Mouse (Mus musculus) regulatory T cell (primary cell): ENCODE measurements around the gene Nup88.

ENCODE experiments used
- in situ Hi-C: fragments of 300-600 bp; cut with MboI, MseI; formaldehyde crosslinking; loops from one replicate; pipeline ENCODE4 v1.15.1; 2025; ENCODE audit warnings: high pct_unique_total_duplicates

Nup88 gene

DNA sequence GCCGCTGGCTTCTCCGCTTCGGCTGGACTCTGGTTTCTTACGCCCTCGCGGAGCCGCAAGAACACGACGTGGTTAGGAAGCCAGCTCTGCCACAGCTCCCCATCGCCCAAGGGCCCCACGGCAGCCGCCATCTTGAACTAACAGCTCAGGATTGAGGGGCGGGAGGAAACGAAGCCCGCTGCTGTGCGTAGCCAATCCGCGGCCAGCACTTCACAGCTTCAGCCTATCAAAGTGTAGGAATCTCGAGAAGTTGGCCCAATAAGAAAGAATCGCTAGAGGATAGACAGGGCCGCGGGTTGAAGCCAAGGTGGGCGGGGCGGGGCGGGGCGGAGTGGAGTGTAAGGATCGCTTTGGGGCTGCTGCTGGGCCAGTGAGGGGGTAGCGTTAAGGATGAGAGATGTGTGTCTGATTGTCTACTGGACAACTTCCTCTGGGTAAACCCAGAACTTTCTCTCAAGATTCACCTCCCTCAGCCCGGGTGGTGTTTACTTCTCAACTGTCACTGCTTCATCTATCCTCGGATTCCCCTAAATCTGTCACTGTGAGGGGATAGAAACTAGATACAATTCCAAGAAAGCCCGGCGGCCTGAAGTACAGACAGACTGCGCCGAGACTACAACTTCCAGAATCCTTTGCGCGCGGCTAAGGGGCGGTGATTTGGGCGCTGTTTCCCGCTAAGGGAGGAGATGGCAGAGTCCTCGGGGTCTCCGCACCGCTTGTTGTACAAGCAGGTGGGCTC lies at the start of gene Nup88, which contains the start of gene Rpain:
Gene Nup88 (minus strand): TSS at position 153 of the 739 bp plus-strand sequence.
Gene Rpain (plus strand): TSS at position 393 of the 739 bp plus-strand sequence.
- in situ Hi-C loops = no loop called here

DNA sequence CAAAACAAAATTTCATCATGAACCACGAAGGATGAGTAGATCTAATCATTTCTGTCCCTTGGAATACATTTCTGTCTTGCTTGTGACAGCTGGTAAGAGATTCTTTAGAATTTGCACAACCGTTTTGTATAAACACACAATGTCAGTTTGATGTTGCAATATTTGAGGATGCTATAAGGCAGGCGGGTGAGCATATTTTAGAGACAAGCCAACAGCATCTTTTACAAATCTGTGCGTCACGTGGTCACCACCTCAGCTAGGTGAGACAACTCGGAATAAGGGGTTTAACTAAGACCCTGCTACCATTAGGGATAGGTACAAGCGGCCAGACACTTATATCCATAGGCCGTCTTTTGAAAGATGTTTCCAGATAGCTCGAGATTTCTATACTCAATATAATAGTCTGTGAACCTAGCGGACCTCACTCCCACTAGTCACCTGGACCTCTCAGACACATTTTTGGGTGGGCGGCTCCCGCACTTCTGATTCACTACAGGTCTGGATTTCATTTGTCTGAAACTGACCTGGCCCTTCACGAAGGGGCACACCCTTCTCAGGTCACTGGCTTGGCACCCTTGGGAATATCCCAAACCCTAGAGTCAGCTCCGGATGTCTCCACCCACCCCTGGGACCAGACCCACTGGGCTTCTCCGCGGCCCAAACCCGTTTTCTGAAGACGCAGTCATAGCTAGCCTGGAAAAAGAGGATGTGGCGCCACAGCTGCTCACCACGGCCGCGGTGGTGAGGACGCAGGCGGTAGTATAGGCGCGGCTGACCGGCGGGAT lies 48.8 kb upstream of the Nup88 start:
- in situ Hi-C loops = loop anchor here (25.0 kb wide), 2 partner anchors 1019 to 1419 kb away; partner anchors contain the start of genes Aipl1, Ggt6, Mybbp1a and Pimreg

DNA sequence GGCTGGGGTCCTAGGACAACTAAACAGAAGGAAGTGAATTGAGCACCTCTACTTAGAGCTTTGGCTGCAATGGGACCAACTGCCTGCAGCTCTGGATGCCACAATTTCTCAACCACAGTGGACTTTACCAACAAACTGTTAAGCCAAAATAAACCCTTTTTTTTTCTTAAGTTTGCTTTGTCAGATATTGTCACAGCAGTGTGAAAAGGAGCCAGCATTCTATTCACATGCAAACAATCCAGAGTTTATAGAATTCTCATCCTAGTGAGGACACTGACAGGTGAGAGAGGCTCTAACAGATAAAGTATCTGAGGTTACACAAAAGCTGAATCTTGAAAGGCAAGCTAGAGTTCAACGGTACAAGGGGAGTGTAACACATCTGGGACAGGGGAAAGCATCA lies 47.3 kb upstream of the Nup88 start:
- in situ Hi-C loops = loop anchor here (25.0 kb wide), 2 partner anchors 1020 to 1420 kb away; partner anchors contain the start of genes Aipl1, Ggt6, Mybbp1a and Pimreg

DNA sequence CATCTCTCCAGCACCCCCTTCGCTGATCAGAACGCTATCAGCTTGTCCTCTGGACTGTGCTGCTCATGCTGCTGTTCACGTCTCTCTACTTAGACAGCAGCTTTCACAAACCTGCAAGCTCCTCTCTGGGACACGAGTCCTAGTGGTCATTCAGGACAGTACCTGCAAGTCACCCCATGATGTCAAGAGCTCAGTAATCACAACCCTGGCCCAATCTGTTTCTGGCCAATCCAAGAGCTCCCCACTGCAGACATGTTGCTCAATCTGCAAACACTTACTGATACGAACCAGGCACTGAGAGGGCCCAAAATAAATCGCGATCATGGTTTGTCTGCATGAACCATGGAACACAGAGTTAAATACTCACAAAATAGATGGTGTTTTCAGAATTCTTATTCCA lies 43.0 kb upstream of the Nup88 start:
- in situ Hi-C loops = loop anchor here (25.0 kb wide), 2 partner anchors 1025 to 1425 kb away; partner anchors contain the start of genes Aipl1, Ggt6, Mybbp1a and Pimreg

DNA sequence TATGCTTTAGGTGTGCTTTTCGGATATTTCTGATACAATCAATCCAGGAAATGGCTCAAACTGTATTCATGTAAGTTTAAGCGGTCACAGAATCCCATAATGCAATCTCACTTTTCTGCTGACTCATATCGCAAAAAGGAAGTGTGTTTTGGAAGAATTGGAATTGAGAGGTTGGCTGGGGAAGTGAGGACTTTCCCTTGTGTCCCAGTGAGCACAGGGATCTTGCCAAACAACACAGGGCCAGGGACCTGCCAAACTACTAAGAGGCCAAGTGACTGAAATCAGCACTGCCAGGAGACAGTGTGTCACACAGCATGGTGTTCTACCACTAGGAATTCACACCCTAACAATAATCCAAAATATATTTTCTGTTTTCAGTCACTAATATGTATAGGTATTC lies 38.5 kb upstream of the Nup88 start:
- in situ Hi-C loops = loop anchor here (25.0 kb wide), 2 partner anchors 1029 to 1429 kb away; partner anchors contain the start of genes Aipl1, Ggt6, Mybbp1a and Pimreg

DNA sequence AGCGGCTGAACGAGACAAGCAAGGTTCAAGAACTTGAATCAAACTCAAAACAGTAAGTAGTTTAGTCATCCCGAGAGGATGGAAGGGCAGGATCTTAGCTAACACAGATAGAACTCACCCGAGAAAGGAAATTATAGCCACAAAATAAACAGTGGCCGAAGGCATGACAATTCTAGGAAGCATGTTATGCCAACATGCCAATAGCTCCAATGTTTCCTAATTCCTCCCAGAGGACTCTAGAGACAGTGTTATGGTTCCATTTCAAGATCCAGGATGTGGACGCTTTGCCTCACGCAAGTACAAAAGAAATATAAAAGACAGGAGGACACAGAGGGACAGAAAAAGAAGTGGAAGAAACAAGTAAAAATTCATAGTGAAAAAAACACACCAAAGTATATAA lies 38.1 kb upstream of the Nup88 start:
- in situ Hi-C loops = loop anchor here (25.0 kb wide), 2 partner anchors 1029 to 1429 kb away; partner anchors contain the start of genes Aipl1, Ggt6, Mybbp1a and Pimreg

DNA sequence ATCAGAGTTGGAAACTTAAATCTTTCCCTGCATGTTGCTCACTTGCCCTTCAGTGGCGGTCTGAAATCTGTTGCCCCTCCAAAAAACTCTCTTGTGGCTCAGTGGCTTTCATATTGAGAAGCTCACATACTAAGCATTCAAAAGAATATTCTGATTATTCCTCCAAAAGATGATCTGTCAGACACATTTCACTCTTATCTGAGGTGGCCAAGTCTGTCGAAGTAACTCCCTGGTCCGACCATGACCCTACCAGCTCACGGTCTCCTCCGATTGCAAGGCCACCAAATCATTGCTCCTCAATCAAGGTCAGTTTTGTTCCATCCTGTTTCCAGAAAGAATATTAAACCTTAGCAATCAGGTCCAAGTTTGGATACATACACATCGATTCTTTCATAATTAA lies 37.3 kb upstream of the Nup88 start:
- in situ Hi-C loops = loop anchor here (25.0 kb wide), 2 partner anchors 1030 to 1430 kb away; partner anchors contain the start of genes Aipl1, Ggt6, Mybbp1a and Pimreg

DNA sequence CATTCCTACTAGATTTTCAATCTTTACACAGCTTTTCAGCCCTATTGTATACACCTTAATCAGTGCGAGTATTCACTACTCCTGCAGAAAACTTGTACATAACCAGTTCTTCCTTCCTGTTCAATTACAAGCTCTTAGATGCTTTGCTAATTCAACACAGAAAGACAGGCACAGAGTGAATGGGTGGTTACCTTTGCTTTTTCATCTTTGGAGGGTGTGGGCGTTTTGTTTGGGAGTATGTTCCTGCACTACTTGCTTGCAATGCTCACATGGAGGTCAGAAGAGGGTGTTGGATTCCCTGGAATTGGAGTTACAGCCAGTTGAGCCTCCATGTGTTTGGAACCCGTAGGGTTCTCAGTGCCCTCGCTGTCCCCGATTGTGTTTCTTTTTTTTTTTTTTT lies 35.3 kb upstream of the Nup88 start:
- in situ Hi-C loops = loop anchor here (25.0 kb wide), 2 partner anchors 1032 to 1432 kb away; partner anchors contain the start of genes Aipl1, Ggt6, Mybbp1a and Pimreg

DNA sequence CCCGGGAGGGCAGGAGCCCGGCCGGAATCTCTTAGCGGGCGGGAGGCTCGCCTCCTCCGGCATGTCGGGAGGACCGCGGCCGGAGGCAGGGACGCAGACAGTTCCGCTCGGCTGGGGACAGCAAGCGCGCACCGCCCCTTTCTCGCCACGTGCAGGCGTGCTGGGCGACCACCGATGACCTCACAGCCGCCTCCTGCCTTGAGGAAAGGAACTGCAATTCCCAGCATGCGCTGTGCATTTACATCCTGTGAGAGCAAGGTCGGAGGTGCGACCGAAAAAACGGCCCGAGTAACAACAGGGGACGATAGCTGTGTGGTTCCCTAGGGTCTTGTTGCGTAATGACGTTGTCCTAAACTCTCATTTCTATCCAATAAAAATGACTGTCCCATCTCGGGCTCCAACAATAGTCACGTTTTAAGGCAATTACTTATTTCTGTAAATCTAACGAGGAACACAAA lies 34.6 kb upstream of the Nup88 start, which contains the start of gene Dhx33:
Gene Dhx33 (minus strand): TSS at position 122 of the 458 bp plus-strand sequence.
- in situ Hi-C loops = loop anchor here (25.0 kb wide), 2 partner anchors 1033 to 1433 kb away; partner anchors contain the start of genes Aipl1, Ggt6, Mybbp1a and Pimreg

DNA sequence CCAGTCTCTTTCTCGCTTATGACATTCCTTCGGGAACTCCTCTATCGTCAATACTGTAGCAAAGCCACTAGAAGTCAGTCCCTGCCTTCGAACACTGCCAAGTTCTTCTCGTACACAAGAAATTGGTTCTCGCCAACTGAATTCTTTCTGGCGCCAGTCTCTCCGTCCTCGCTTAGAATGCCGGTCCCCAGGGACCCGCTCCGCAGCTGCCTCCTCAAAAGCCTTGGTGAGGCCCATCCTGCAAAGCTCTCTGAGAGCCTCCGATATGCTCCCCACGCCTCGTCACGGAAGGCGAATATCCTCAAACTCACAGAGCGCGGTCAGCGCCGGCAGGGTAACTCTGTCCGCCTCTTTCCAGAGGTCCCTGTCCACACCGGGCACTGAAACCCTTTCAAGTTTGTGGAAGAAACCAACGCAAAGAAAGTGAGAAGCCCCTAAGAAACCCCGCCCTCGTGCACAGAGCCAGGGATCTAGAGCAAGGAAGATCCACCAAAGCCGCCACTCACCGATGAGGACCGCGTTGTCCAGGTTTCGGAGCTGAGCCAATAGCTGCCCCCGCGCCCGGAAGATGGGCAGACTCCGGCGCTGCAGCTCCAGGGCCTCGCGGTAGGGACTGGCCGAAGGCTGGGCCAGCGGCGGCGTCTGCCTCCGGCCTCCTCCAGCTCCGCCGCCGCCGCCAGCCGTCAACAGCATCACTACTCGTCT lies 34.0 kb upstream of the Nup88 start:
- in situ Hi-C loops = loop anchor here (25.0 kb wide), 2 partner anchors 1034 to 1434 kb away; partner anchors contain the start of genes Aipl1, Ggt6, Mybbp1a and Pimreg

DNA sequence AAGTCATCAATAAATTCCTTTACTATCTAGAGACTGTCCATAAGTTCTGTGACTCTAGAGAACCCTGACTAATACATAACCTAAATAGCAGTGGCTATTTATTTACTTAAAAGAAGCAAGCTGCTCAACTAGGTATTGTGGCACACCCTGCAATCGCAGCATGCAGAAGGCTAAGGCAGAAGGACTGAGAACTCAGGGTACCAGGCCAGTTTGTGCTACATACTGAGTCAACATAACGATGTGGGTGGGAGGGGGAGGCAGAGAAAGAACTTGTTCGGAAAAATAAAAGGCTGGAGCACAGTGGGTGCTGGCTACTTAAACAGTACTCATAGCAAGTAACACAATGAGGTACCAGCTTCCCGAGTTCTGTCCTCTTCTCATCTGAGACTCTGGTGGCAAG lies 31.4 kb upstream of the Nup88 start:
- in situ Hi-C loops = loop anchor here (25.0 kb wide), 2 partner anchors 1036 to 1436 kb away; partner anchors contain the start of genes Aipl1, Ggt6, Mybbp1a and Pimreg

DNA sequence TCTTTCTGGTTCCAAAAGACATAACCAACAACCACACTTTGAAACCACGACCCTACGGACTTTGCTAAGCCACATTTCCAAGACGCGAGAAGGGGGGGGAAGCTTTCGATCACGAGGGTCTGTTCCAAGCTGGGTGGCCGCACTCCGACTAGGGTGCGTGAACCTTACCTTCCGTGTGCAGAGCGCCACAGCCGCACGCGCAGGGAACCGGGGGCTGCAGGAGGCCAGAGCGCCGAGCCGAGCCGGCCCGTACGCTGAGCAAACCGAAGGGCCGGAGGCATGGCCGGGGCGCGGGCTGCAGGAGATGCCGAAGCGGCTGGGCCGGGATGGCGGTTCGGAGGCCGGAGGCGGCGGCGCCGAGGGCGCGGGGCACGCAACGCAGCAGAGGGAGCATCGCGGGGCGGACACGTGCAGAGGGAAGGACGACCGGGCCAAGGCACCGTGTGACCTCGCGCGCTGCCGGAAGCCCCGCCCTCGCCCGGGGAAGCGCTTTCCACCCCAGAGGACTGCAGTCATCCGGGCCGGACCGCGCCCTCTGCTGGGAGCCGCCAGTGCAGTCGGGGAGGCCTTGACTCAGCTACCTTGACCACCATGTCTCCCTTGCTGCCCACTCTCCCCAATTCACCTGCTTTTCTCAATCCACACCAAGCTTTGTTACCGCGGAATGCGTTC lies 12.9 kb upstream of the Nup88 start, which contains the start of gene C1qbp:
Gene C1qbp (minus strand): TSS at position 470 of the 672 bp plus-strand sequence.
- in situ Hi-C loops = no loop called here

DNA sequence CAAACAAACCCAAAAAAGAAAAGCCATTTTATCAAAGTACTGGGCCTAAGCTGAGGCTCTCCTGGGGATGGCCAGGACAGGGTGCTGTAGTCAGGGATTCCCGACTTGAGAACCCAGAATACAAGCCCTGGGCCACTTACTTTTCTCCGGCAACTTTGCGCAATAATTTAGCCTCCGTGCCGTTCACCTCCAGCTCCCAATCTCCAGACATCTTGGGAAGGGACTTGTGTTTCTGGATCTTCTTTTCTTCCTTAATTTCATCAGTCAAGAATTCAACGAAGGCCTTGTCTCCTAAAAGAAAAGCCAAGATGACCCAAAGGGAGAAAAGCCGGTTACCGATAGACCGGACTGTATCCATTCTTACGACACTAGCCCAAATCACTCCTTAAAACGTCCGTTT lies 12.3 kb upstream of the Nup88 start:
- in situ Hi-C loops = no loop called here

DNA sequence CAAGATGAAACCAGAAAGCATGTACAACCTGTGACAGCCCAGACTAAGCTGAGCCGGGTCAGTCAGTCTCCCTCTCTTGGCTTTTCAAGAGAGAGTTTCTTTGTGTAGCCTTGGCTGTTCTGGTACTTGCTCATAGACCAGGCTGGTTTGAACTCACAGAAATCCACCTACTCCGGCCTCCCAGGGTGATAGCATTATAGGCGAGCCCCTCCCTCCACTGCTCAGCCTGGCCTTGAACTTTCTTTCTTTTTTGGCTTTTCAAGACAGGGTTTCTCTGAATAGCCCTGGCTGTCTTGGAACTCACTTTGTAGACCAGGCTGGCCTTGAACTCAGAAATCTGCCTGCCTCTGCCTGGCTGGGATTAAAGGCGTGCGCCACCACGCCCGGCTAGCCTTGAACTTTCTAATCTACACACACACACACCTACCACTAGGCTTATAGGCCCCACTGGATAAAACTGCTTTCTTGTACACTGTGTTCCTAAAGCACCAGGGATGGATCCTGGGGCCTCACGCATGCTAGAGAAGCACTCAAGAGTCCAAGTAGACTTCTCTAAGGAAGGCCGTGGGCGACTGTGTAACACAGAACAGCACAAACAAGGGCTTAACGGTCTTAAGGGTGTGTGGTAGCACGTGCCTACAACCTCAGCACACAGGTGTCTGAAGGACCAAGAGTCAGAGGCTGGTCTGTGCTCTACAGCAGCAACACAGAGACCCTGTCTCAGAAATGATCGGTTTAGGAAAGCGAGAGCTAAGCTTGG lies 11.2 kb upstream of the Nup88 start:
- in situ Hi-C loops = no loop called here

DNA sequence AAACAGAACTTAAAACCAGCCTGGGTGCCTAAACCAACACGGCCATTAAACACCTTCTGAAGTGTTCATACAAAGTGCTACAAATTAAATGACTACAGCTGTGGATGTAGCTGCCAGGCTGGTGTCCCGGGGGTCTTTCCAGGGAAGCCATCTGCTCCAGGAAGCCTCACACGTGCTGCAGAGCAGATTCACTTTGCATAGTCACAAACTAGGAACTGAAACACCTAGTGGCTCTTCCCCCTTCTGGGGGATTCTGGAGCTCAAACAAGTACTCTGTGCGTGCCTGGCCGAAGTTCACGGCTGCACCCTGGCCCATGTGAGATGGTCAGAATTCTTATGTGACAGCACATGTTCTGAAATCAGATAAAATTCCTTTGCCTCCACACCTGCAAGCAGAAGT lies 10.5 kb upstream of the Nup88 start:
- in situ Hi-C loops = no loop called here

DNA sequence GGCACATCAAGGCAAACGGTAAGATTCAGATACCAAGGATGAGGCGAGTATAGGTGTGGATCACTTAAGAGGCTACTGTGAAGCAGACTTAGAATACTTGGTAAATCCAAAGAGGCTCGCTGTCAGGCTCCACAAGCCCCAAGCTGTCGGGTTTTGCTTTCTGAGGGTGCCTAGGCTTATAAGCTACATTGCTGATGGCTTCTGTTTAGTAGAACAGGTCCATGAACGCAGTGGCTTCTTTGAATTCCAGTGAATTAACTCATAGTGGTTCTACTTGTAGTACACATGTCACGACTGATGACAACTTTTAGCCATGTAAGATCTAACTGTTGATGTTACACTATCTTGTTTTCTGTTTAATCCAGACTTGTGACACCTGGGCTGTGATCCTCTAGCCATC lies 7.5 kb upstream of the Nup88 start:
- in situ Hi-C loops = no loop called here

DNA sequence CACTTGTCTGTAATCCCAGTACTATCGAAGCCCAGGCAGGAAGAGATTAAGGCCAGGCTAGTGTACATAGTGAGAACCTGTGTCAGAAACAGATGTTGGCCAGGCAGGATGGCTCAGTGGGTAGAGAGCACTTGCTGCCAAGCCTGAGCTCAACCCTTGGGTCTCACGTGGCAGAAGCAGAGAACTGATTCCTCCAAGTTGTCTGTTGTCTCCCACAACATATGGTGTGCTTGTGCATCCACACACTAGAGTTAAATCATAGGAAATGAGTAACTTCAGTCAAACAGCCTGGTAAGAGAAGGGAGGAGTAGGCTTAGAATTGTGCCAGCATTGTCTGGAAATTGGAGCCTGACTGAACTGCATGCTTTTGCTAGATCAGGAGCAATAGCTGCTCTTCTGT lies 5.4 kb upstream of the Nup88 start:
- in situ Hi-C loops = no loop called here

DNA sequence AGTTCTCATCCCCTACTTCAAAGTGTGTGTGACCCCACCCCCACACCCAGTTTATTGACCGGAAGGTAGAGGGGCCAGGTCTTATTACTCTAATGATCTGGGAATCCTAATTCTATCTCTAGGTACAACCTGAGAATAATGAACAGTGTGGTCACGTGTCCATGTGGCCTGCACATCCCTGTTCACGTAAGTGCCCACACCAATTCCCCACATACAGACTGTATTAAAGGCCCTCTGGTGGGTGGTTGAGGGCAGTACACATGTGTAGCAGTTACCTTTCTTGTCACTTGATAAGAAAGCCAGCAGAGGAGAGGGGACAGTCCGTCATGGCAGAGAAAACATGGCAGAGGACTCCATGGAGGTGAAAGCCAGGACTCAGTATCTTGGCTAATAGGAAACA lies 4.2 kb upstream of the Nup88 start:
- in situ Hi-C loops = no loop called here

DNA sequence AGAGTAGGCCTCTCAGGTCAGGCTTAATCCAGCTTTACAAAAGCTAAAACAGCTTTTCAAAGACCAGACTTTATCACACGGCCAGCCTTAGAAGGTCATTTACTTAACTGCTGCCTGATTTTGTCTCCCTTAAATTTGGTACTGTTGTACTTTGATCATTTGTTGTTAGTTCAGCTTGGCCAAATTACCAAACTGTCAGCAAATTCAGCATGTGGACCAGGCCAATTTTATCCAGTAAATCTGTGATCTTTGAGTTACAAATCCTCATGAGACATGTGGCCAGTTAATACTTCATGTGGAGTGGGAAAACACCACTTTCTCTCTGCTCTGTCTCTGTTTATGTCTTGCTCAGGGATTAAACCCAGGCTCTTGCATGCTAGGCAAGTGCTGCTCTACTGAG lies 2.8 kb upstream of the Nup88 start:
- in situ Hi-C loops = no loop called here
